Mouse (Mus musculus) retina, postnatal 7 days (tissue): ENCODE results near the gene Rassf3.

Experiments used
- DNase-seq: peaks from one replicate; pipeline ENCODE4 v3.0.0-alpha.2; 2012; ENCODE audit warnings: low read depth, low spot score

Gene Rassf3

DNA sequence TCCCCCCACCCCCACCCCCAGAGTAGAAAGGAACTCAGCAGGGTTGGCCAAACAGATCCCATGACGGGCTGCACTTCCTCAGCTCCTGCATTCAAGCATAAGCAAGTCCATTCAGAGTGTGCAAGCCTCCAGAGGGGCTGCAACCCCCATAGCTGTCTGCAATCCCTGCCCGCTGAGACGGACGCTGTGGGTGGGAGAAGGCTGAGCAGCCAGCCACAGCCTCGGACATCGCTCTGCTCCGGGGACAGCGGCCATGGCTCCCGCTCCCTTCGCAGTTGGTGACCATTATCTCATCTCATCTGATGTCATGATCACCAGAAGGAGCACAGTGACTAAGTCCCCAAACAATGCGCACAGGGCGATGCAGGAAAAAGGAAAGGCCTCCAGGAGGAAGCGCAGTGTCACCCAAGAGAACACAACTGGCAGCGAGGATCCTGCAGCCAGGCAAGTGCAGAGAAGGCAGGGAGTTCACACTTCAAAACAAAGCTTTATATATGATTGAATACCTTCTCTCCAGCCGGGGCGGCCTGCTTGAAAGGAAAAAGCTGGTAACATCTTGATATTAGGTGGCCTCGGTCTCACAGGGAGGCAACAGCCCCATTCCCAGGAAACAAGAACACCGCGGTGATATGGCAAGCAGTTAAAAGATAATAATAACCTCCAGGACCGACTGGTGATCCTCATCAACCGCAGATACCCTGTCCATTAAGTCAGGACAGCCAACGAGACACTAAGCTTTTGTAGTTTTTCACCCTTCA, 14.6 kb downstream of the Rassf3 start:
- DNase-seq, result no peak

DNA sequence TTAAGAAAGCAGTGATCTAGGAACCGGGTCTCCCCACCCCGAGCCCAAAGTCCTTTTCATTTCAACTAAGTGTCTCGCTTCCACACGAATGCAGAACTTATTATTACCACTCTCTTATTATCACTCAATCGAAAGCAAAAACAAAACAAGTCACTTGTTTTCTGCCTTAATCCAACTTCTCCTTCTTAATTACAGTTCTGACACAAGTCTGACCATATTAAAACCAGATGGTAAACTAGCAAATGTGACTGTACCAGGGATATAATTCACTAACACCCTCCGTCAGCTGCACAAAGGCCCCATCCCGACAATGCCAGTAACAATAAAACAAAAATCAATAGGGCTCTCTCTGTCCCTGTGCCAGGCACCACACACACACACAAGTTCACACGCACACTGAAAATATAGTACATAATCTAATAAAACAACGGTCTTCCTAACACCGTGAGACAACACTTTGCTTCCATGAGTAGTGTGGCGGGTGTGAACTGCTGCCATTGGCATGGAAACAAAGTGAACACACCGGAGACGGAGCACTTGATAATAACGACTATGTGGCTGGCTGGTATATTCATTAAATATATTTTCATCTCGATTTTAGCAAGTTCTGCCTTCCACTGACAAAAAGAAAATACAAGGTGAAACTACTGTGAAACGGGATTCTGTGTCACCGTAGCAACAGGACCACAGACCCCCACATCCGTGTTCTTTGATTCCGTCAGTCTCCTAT, 16.9 kb downstream of the Rassf3 start:
- no peak for DNase-seq

DNA sequence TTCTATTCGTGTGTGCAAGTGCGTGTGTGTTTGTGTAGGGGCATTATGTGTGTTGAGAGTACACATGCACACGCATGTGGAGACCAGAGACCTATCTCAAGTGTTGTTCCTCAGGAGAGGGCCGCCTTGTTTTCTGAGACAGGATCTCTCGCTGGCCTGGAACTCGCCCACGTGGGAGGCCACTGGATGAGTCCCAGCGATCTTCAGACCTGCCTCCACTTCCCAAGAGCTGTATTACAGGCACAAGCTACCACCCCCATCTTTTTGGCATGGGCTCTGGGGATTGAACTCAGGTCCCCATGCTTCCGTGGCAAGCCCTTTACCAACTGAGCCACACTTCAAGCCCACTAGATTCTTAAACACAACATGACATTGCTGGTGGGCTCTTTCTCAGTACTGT, 17.7 kb downstream of the Rassf3 start:
- no peak for DNase-seq

DNA sequence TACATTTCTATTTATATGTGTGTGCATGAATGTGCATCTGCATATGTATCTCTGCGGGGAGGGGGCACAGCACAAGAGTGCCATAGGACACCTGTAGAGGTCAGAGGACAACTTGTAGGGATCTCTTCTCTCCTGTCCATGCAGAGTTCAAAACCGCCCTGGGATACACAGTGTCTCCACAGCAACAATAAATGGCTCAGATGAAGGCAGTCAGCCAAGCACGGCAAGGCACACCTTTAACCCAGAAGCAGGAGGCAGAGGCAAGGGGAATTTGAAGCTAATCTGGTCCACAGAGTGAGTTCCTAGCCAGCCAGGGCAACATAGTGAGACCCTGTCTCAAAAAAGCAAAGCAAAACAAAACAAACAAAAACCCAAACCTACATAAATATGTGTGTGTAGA, 18.8 kb downstream of the Rassf3 start:
- DNase-seq, result no peak

- no peak for DNase-seq
These were observed 20.6 kb downstream of the Rassf3 start for GRCm38 (mm10) chr10:121455517-121455916.

DNA sequence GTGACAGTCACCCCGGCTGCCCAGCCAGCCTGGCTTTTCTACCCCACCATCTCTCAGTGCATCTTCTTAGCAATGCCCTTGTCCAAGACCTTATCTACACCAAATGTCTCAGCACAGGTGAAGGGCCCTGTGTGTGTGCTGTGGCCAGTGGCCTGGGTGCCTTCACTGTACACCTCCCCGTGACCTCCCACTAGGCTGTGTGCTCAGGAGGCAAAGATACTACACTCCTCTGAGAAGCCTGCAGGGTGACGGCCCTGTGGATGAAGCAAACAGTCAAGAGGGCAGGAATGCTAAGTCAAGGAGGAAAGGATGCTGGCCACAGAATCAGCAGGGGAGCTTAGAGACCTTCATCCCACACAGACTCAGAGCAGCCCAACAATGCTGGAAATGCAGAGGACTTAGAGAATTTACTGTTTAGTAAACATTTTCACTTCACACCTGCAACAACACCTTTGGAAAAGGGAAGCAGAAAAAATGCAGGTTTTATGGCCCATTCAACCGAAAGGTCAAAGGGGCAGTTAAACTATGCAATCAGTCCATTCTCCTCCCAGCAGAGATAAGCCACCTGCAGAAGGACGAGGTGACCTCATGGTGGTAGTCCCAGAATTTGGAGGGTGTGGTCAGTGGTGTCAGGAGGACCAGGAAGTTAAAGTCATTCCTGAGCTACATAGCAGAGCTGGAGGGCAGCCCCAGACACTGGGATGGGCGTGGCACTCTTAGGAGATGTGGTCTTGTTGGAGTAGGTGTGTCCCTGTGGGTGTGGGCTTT, 21.3 kb downstream of the Rassf3 start:
- DNase-seq, result no peak

DNA sequence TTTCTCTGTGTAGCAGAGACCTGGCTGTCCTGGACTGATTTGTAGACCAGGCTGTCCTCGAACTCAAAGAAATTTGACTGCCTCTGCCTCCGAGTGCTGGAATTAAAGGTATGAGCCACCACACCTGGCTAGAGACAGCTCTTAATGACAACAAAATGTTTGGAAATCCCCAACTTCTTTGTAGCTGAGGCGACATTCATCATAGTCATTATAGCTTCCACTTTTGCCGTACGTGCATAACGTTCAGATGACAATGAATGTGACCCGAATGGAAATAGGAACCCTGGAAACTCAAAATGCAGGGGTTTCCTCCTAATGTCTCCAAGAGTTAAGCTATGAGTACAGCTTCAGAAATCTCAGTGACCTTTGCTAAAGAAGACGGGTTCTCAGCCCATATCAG, 22.1 kb downstream of the Rassf3 start:
- no peak for DNase-seq

GRCm38 (mm10) chr10:121445808-121446207, 30.3 kb downstream of the Rassf3 start:
- no peak for DNase-seq

DNA sequence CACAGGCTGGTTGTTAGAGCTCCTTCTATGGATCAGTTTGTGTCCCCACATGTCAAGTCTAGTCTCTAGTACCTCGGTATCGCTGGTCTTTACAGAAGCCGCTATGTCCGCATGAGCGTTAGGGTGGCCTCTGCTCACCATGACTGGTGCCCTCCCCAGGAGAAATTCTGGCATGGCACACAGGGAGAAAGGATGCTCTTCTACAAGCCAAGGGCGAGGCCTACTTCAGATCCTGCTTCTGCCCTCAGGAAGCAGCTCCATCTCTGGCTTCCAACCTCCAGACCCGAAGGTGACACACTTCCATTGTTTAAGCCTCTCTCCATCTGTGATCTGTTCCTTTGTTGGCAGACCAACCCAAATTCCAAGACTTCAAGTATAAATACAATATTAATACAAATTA, 31.9 kb downstream of the Rassf3 start:
- DNase-seq, result no peak

DNA sequence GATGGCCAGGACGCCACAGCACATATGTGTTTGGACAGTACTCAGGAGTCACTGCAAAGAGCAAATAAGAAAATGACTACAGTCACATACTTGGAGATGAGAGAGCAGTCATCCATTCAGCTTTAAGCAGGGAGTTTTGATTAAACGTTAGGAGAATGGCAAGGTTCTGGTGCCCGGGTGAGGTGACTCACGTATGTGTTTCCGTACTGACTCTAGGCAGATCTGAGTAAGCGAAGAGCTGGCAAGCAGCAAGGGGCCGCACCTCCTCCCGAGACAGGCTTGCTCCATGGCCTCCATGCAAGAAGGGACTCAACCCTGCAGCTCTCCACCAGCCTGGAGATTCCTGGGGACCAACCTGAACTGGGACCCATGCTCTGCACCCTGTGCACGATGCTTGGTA, 32.4 kb downstream of the Rassf3 start:
- no peak for DNase-seq

DNA sequence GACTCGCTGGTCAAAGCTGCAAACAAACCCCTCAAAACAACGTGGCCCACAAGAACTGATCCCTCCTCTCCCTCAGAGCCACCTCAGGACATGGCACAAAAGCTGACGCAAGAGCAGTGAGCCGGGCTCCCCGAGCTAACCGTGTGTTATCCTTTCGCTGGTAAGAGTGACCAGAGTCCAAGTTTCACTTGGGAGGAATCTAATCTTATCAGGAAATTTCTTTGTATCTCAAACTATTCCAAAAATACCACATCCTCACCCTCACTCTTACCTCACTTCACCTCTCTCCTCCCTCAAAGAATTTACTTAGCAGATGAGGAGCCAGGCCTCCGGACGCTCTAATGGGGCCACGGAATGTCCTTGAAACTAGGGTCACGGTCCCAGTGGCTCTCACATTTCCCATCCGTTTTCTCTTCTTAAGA, 36.8 kb downstream of the Rassf3 start:
- no peak for DNase-seq

GRCm38 (mm10) chr10:121438109-121438508, 38.0 kb downstream of the Rassf3 start:
- no peak for DNase-seq

DNA sequence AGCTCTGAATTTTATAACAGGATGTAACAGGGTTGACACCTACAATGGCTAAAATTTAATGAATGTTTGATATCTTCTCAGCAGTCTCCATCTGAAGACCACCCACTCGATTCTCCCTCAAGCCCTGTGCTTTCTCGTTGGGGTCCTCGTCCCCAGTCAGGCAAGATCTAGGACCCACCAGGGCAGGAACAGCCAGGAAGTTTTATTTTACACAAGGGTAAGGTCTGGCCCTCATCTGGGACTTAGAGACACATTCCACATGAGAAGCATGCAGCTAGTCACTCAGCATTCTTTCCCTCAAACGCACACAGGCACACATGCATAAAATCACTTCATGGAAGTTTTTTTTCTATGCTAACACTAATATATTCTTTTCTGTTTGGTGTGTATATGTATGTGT, 39.5 kb downstream of the Rassf3 start:
- no peak for DNase-seq

GRCm38 (mm10) chr10:121436258-121436645, 39.9 kb downstream of the Rassf3 start:
- DNase-seq, result no peak

- DNase-seq, result no peak
These were observed 40.4 kb downstream of the Rassf3 start for GRCm38 (mm10) chr10:121435546-121436257.

GRCm38 (mm10) chr10:121434441-121435103, 41.6 kb downstream of the Rassf3 start:
- no peak for DNase-seq

DNA sequence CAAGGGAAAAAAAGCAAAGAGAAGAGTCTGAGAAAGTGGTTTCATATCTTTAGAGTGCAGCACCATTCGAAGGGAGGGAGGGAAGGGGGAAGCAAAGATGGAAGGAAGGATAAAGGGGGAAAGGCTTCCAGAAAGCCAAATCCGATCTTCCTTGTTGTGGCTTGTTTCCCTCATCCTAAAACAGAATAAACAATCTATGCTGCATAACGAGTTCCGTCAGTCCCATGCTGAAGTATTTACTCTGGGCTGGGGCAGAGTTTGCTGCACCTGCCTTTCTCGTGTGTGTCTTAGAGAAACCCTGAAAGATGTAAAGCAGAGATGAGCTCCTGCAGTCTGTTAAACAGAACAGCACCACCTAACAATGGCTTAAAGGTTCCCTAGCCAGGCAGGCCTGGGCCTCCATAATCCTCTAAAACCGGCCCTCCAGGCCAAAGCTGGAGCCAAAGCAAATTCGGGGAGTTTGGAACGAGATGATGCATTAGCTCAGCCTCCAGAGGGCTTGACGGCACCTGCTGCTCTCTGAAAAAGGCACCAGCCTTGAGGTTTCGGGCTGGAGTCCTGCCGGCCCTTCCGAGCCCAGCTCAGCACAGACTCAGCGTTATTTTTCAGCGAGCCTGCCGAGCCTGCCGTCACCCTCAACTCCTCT, 43.4 kb downstream of the Rassf3 start:
- DNase-seq, result no peak

- DNase-seq, result no peak
These were observed 44.0 kb downstream of the Rassf3 start for GRCm38 (mm10) chr10:121432041-121432634.

DNA sequence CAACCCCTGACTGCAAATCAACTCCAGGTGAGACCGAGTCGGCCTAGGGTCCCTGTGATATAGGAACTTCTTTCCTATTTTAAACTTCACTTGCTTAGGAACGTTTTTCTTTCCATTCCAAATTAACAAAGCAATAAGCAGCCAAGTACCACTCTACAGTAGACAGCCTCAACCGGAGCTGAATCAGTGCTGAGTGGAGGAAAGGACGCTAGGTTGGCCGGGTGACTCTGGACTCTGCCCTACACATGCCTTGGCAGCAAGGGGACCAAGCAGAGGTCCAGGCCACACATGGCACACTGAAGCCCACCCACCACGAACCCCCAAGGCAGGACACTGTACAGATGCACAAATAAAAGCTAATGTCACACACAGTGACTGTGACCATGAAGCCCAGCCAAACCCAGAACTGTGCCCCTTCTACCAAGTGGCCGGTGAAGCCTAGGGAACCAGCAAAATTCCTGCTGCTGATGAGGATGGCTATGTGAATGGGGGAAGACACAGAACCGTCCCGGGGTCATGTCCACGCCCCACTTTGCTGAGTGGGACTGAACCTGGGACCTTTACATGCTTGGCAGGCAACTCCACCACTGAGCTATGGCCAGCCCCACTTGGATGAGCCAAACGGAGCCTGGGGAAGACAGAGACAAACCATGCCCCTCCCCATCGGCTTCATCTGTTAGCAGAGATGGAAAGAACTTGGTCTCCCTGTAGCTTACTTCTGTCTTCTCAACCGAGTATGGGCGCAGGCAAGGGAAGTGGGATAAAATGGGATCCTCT, 45.2 kb downstream of the Rassf3 start:
- DNase-seq, result no peak
